Mouse (Mus musculus): ENCODE results near the gene Olfr723. TPM values are rescaled to one million over a fixed set of nuclear protein-coding genes. Genes with fewer than 3 reads are reported as not detected.
"Not testable (repeated sequence)": the region's sequence is repeated elsewhere in the genome, so short reads cannot be mapped to it uniquely, and the experiment has no call there.

Olfr723 gene
- total RNA-seq (2021) = not detected

- intact Hi-C loops (cut with DNase I) = loop anchor here (1.0 kb wide), 1 partner anchor 33 kb away; no protein-coding TSS in a partner anchor
- DNase-seq (ENCODE audit: low spot score in 2 of 2) = not testable (repeated sequence)
These were observed at the start of gene Olfr723 for GRCm38 (mm10) chr14:49931687-49932086. TSS of gene Olfr723 (minus strand) at chr14:49931787.

- DNase-seq (ENCODE audit: low spot score in 2 of 2); intact Hi-C loops (cut with DNase I): not testable (repeated sequence)
These were observed 31.6 kb upstream of the Olfr723 start, which contains the start of gene Olfr724 for GRCm38 (mm10) chr14:49963174-49963573. TSS of gene Olfr724 (minus strand) at chr14:49963274.

- intact Hi-C loops (cut with DNase I) = no loop called here
- DNase-seq (ENCODE audit: low spot score in 2 of 2) = no peak
These were observed 24.3 kb upstream of the Olfr723 start for GRCm38 (mm10) chr14:49955890-49956289.

- intact Hi-C loops (cut with DNase I) = no loop called here
- DNase-seq (ENCODE audit: low spot score in 2 of 2) = no peak
These were observed 29.7 kb downstream of the Olfr723 start, which contains the start of gene Olfr722 for GRCm38 (mm10) chr14:49901899-49902298. TSS of gene Olfr722 (minus strand) at chr14:49901999.

Other genes with a start within 250 kb of the Olfr723 start
- 10 to 100 TPM; 24.2 to 26.4 TPM for gene Armh4, start 148.4 kb downstream of the Olfr723 start, total RNA-seq (2021)
- gene Olfr722, start 29.8 kb downstream of the Olfr723 start, total RNA-seq (2021) = not detected
- gene Olfr724, start 31.5 kb upstream of the Olfr723 start, total RNA-seq (2021) = not detected
- gene Olfr725, start 108.6 kb upstream of the Olfr723 start, total RNA-seq (2021) = not detected
- gene Olfr726, start 159.2 kb upstream of the Olfr723 start, total RNA-seq (2021) = not detected
- gene Olfr727, start 191.4 kb upstream of the Olfr723 start, total RNA-seq (2021) = not detected
- gene Olfr728, start 210.9 kb upstream of the Olfr723 start, total RNA-seq (2021) = not detected
- gene Olfr729, start 221.1 kb upstream of the Olfr723 start, total RNA-seq (2021) = not detected

Data from left cerebral cortex, postnatal 36 days (tissue).